17 mouse cellular contexts compared by ENCODE assay signal in the genomic region with DNA sequence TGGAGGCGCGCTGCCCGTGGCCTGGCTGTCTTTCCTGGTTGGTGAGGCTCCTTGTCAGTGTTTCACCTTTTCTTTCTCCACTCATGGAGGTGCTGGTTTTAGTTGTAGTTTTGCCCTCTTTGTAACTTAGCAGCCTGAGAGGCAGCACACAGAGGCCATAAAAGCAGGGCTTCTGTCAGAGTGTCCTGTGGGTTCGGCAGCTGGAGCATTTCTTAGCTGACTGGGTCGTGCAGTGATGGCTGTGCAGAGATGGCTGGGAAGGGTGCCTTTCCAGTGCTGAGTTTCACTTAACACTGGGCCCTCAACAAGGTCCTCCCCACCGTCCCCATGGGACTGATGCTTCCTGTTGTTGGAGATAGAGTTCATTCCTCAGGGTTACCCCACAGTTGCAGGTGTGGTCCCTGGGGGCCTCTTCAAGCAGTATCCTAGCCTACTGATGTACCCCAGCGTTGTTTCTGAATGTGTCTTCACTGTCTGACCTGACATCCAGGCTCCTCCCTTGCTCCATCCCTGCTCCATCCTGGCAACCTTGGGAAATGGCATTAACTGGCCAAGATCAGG.
DNase-seq lines count a peak whose midpoint lies in the region; ATAC-seq lines count a peak whose summit lies in the region.
"Had no signal": no experiment of that assay in that cellular context is flagged by ENCODE, and none has a peak within 500 bp of the region (broad histone marks: within the 10 kb centered on the region; RNA-seq: fewer than 3 reads in every experiment).

No protein-coding gene starts in this region.

- H3K4me1 ChIP-seq in intestine, embryonic 14.5 days (replicated peaks; ENCODE audit: control insufficient read depth, insufficient read depth, low read length) = peaks cover 12% of the 10 kb centered on the region; the same call in 1 of the 2 replicates
- H3K4me1 ChIP-seq in intestine, embryonic 16.5 days (ENCODE audit: control insufficient read depth, insufficient read depth, low read length) = peaks cover 5% of the 10 kb centered on the region; the same call in 1 of the 2 replicates
- peaks cover 8% of the 10 kb centered on the region; the same call in 1 of the 2 replicates for H3K4me1 ChIP-seq in embryonic facial prominence, embryonic 14.5 days (ENCODE audit: control insufficient read depth, insufficient read depth, low read length)

- no peak overlapping the region for H3K4me3 ChIP-seq in intestine, embryonic 14.5 days (ENCODE audit: low read depth, low read length)
- H3K4me3 ChIP-seq in intestine, embryonic 16.5 days (ENCODE audit: low read length) = no peak overlapping the region
- H3K4me3 ChIP-seq in embryonic facial prominence, embryonic 14.5 days (ENCODE audit: low read depth, low read length) = no peak overlapping the region
- H3K4me3 ChIP-seq: gastrocnemius, adult 2 months; hindbrain, embryonic 10.5 days had no signal

- no peaks in the 10 kb centered on the region; the same call in 1 of the 2 replicates for H3K9me3 ChIP-seq in intestine, embryonic 14.5 days (ENCODE audit: control insufficient read depth, low read length)
- H3K9me3 ChIP-seq in intestine, embryonic 16.5 days (ENCODE audit: control insufficient read depth, low read length) = no peaks in the 10 kb centered on the region
- peaks cover 7% of the 10 kb centered on the region; the same call in 1 of the 2 replicates for H3K9me3 ChIP-seq in embryonic facial prominence, embryonic 14.5 days (ENCODE audit: control insufficient read depth, low read length)
- H3K9me3 ChIP-seq: hindbrain, embryonic 10.5 days had no signal

- H3K4me2 ChIP-seq in intestine, embryonic 14.5 days (ENCODE audit: low read length) = no peak overlapping the region
- H3K4me2 ChIP-seq in intestine, embryonic 16.5 days (ENCODE audit: low read depth, low read length) = no peak overlapping the region
- H3K4me2 ChIP-seq in embryonic facial prominence, embryonic 14.5 days (ENCODE audit: low read depth, low read length) = no peak overlapping the region
- H3K4me2 ChIP-seq: heart, embryonic 11.5 days; midbrain, embryonic 11.5 days had no signal

- ATAC-seq in intestine, embryonic 14.5 days (replicated peaks; ENCODE audit: low FRiP score, low TSS enrichment, low read depth) = no peak
- ATAC-seq in intestine, embryonic 16.5 days = no peak
- 0 out of 2 replicates have a peak, but pooled peaks have one; percentile 13 for ATAC-seq in embryonic facial prominence, embryonic 14.5 days (ENCODE audit: low read depth)
- ATAC-seq: hindbrain, postnatal 0 days; lung, postnatal 0 days had no signal

- DNase-seq in intestine, embryonic 14.5 days (ENCODE audit: low spot score) = no peak
- peak; percentile 28 for DNase-seq in kidney, postnatal 14 days
- no peak for DNase-seq in kidney, postnatal 36 days
- DNase-seq in embryonic facial prominence, embryonic 14.5 days (ENCODE audit: low spot score) = no peak
- DNase-seq in splenic B cell, adult 2 months (ENCODE audit: low read depth, low spot score) = peak; percentile 57
- no peak for DNase-seq in right cerebral cortex, postnatal 4 days
- DNase-seq: adrenal gland, adult 2 months; cerebellum, adult 11-12 months; cerebellum, postnatal 10 days; gastrocnemius, adult 2 months; thymus, postnatal 14 days had no signal

- H3K27me3 ChIP-seq in intestine, embryonic 14.5 days (replicated peaks; ENCODE audit: control insufficient read depth, insufficient read depth, low read length) = no peaks in the 10 kb centered on the region
- no peaks in the 10 kb centered on the region for H3K27me3 ChIP-seq in intestine, embryonic 16.5 days (replicated peaks; ENCODE audit: control insufficient read depth, insufficient read depth, low read length)
- H3K27me3 ChIP-seq in embryonic facial prominence, embryonic 14.5 days (replicated peaks; ENCODE audit: control insufficient read depth, insufficient read depth, low read length) = no peaks in the 10 kb centered on the region
- no peaks in the 10 kb centered on the region for H3K27me3 ChIP-seq in splenic B cell, adult 2 months (ENCODE audit: control insufficient read depth, insufficient read depth, low read length, poor library complexity, severe bottlenecking)

- no peak overlapping the region for H3K9ac ChIP-seq in intestine, embryonic 14.5 days (ENCODE audit: low read length)
- no peak overlapping the region for H3K9ac ChIP-seq in intestine, embryonic 16.5 days (ENCODE audit: low read depth, low read length)
- H3K9ac ChIP-seq in embryonic facial prominence, embryonic 14.5 days (ENCODE audit: low read depth, low read length) = no peak overlapping the region

- peak overlapping the region; percentile 33; the same call in 1 of the 2 replicates for H3K27ac ChIP-seq in intestine, embryonic 14.5 days (ENCODE audit: low read depth)
- no peak overlapping the region for H3K27ac ChIP-seq in intestine, embryonic 16.5 days (ENCODE audit: low read length)
- no peak overlapping the region for H3K27ac ChIP-seq in embryonic facial prominence, embryonic 14.5 days (replicated peaks; ENCODE audit: low read depth, low read length)
- H3K27ac ChIP-seq: gastrocnemius, adult 2 months; hindbrain, embryonic 10.5 days; hindbrain, postnatal 0 days had no signal

- WGBS in intestine, embryonic 14.5 days = 59% methylated on average over 7 of the region's 7 CpGs
- 64% methylated on average over 7 of the region's 7 CpGs for WGBS in intestine, embryonic 16.5 days
- 71% methylated on average over 7 of the region's 7 CpGs for WGBS in embryonic facial prominence, embryonic 14.5 days

- H3K36me3 ChIP-seq in intestine, embryonic 14.5 days (ENCODE audit: control insufficient read depth, insufficient read depth, low read length) = no peaks in the 10 kb centered on the region
- no peaks in the 10 kb centered on the region for H3K36me3 ChIP-seq in intestine, embryonic 16.5 days (ENCODE audit: control insufficient read depth, insufficient read depth, low read length)
- peaks cover under 1% of the 10 kb centered on the region; the same call in 1 of the 2 replicates for H3K36me3 ChIP-seq in embryonic facial prominence, embryonic 14.5 days (ENCODE audit: control insufficient read depth, insufficient read depth, low read length)
- no peaks in the 10 kb centered on the region for H3K36me3 ChIP-seq in splenic B cell, adult 2 months (ENCODE audit: control insufficient read depth, insufficient read depth, low read length, poor library complexity, severe bottlenecking)
- H3K36me3 ChIP-seq: hindbrain, embryonic 10.5 days had no signal

Comparison
In these comparisons a context has a peak if more than half of its experiments do, and no peak if none do; other contexts are left out.
1. DNase-seq: peak in kidney, postnatal 14 days (single experiment) and splenic B cell, adult 2 months (single experiment); none in intestine, embryonic 14.5 days (single experiment), kidney, postnatal 36 days (0 of 2), embryonic facial prominence, embryonic 14.5 days (single experiment) and right cerebral cortex, postnatal 4 days (single experiment).